Mouse (Mus musculus) cerebellum, adult 2 months (tissue): ENCODE measurements around the gene Ina. TPM values are rescaled to one million over a fixed set of nuclear protein-coding genes. Genes with fewer than 3 reads are reported as not detected.

Experiments used
- DNase-seq, 2 experiments: peaks; one replicate each; pipeline ENCODE4 v3.0.0; 2021
- H3K27ac ChIP-seq: fragments of 200-500 bp; 2 replicates; pipeline ENCODE4 v1.5.1; 2012; ENCODE audit warnings: low read length, control low read depth, inconsistent platforms; ENCODE audit not compliant: insufficient read depth
- H3K27me3 ChIP-seq: fragments of 200-500 bp; 2 replicates; pipeline ENCODE4 v1.6.1; 2012; ENCODE audit warnings: inconsistent platforms, mild to moderate bottlenecking, low read length, moderate library complexity; ENCODE audit not compliant: control insufficient read depth, insufficient read depth
- H3K4me1 ChIP-seq: fragments of 200-500 bp; 2 replicates; pipeline ENCODE4 v1.6.1; 2011; ENCODE audit warnings: low read length; ENCODE audit not compliant: control insufficient read depth, insufficient read depth
- H3K4me3 ChIP-seq: fragments of 200-500 bp; replicated peaks from 2 replicates; pipeline ENCODE3; 2011; ENCODE audit warnings: mild to moderate bottlenecking, low read depth, low read length, control low read depth; ENCODE audit not compliant: insufficient read depth
- CTCF ChIP-seq: fragments of 200-500 bp; IDR thresholded peaks from 2 replicates; pipeline ENCODE4 v1.5.1; 2011; ENCODE audit warnings: low read depth, mild to moderate bottlenecking, control low read depth, low read length, moderate library complexity, borderline replicate concordance; ENCODE audit not compliant: insufficient read depth
- POLR2A ChIP-seq: fragments of 200-500 bp; IDR thresholded peaks from 2 replicates; pipeline ENCODE4 v1.6.1; 2011; ENCODE audit warnings: low read length, control low read depth, borderline replicate concordance; ENCODE audit not compliant: insufficient read depth
- WGBS: fragments of 180-500 bp; shearing (Covaris S2); methylation state at CpG from one replicate; pipeline ENCODE4 v1.1.7; 2018; 5-methylcytosine and 5-hydroxymethylcytosine counted together
- polyA plus RNA-seq: library from polyadenylated mRNA; depleted of rRNA; stranded (reverse); fragments of >200 nt; gene quantifications from 2 replicates; pipeline ENCODE4 v1.2.3, GENCODE M21; 2012

Ina gene
- polyA plus RNA-seq, 1 experiment, result 232 TPM

GRCm38 (mm10) chr19:47034916-47035315, 20.4 kb downstream of the Ina start:
- no peaks in the 10 kb centered on the region for H3K4me1 ChIP-seq
- no peak for DNase-seq

GRCm38 (mm10) chr19:47036596-47036995, 22.1 kb downstream of the Ina start:
- no peaks in the 10 kb centered on the region; the same call in 1 of the 2 replicates for H3K4me1 ChIP-seq
- no peak overlapping the region for H3K4me3 ChIP-seq
- DNase-seq, result no peak
- no peaks in the 10 kb centered on the region for H3K27me3 ChIP-seq
- TF ChIP-seq POLR2A, result no peak
- WGBS, result 82% methylated on average over 3 of the region's 3 CpGs
- no peak overlapping the region for H3K27ac ChIP-seq

More at GRCm38 (mm10) chr19:47034916-47035315, 20.4 kb downstream of the Ina start:
- Histone ChIP-seq H3K27ac (no peak overlapping the region), H3K27me3 (no peaks in the 10 kb centered on the region), H3K4me3 (no peak overlapping the region)
- WGBS, result 91% methylated on average over 4 of the region's 4 CpGs
- no peak for TF ChIP-seq POLR2A
- TF ChIP-seq CTCF, result no peak

- H3K27ac ChIP-seq, result no peak overlapping the region
- no peak overlapping the region for H3K4me3 ChIP-seq
- TF ChIP-seq POLR2A, result no peak
- no peak for TF ChIP-seq CTCF
- peak in 1 of 2 experiments; percentile 56 for DNase-seq
- H3K4me1 ChIP-seq, result no peaks in the 10 kb centered on the region; the same call in 1 of the 2 replicates
- WGBS, result 39% methylated on average over 3 of the region's 3 CpGs
- no peaks in the 10 kb centered on the region for H3K27me3 ChIP-seq
These were observed 26.4 kb downstream of the Ina start for GRCm38 (mm10) chr19:47040720-47041473.

GRCm38 (mm10) chr19:47043608-47044007, 29.1 kb downstream of the Ina start:
- DNase-seq, result no peak
- 87% methylated on average over 3 of the region's 3 CpGs for WGBS
- Histone ChIP-seq H3K27ac (no peak overlapping the region), H3K27me3 (no peaks in the 10 kb centered on the region), H3K4me3 (no peak overlapping the region), H3K4me1 (no peaks in the 10 kb centered on the region; the same call in 1 of the 2 replicates)
- TF ChIP-seq CTCF (0 out of 2 replicates have a peak, but pooled peaks have one; percentile 11), POLR2A (no peak)

- no peak for DNase-seq
- 100% methylated on average over 1 of the region's 1 CpGs for WGBS
- Histone ChIP-seq H3K4me1 (peaks cover 4% of the 10 kb centered on the region; the same call in 1 of the 2 replicates), H3K27me3 (no peaks in the 10 kb centered on the region), H3K4me3 (no peak overlapping the region), H3K27ac (no peak overlapping the region)
- TF ChIP-seq CTCF, result no peak; the same call in 1 of the 2 replicates
- no peak for TF ChIP-seq POLR2A
These were observed 31.8 kb downstream of the Ina start for GRCm38 (mm10) chr19:47046343-47046742.

- Histone ChIP-seq H3K27ac (no peak overlapping the region), H3K4me3 (no peak overlapping the region), H3K4me1 (0 out of 2 replicates have a peak, but pooled peaks cover 4% of the 10 kb centered on the region), H3K27me3 (no peaks in the 10 kb centered on the region)
- no peak for TF ChIP-seq CTCF
- no peak for TF ChIP-seq POLR2A
- WGBS, result 90% methylated on average over 13 of the region's 13 CpGs
- no peak for DNase-seq
These were observed 32.8 kb downstream of the Ina start for GRCm38 (mm10) chr19:47047236-47047833.

GRCm38 (mm10) chr19:47049061-47049460, 34.6 kb downstream of the Ina start:
- 0 out of 2 replicates have a peak, but pooled peaks cover 4% of the 10 kb centered on the region for H3K4me1 ChIP-seq
- TF ChIP-seq POLR2A (no peak), CTCF (no peak)
- no peak overlapping the region for H3K27ac ChIP-seq
- DNase-seq, result no peak
- no peaks in the 10 kb centered on the region for H3K27me3 ChIP-seq
- no peak overlapping the region for H3K4me3 ChIP-seq
- 69% methylated on average over 4 of the region's 4 CpGs for WGBS

GRCm38 (mm10) chr19:47049840-47050239, 35.3 kb downstream of the Ina start:
- Histone ChIP-seq H3K4me3 (peak overlapping the region; percentile 61), H3K27me3 (no peaks in the 10 kb centered on the region), H3K4me1 (0 out of 2 replicates have a peak, but pooled peaks cover 4% of the 10 kb centered on the region), H3K27ac (no peak overlapping the region)
- no peak for DNase-seq
- TF ChIP-seq POLR2A (no peak), CTCF (no peak)
- 4% methylated on average over 7 of the region's 7 CpGs for WGBS
